Mouse (Mus musculus): Measurements from ENCODE around the gene Epn2.

DNA sequence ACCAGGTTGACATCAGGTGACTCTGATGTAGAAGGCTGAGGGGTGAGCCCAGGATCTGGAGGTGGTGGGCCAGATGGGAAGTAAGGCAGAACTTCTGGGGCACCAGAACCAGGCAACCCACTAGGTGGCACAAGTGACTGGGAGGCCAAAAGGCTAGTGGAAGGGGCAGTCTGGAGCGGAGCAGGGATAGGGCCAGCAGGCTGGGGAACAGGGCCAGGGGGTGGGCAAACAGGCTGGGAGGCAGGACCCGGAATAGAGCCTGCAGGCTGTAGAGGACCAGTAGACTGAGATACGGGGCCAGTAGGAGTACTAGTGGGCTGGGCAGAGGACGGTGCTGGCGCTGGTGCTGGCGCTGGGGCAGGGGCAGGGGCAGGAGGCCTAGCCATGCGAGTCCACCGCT, 89.6 kb downstream of the Epn2 start:
- TF ChIP-seq CTCF (IDR thresholded peaks at IDR 0.05; ENCODE audit: low read depth, low read length), result no peak
- no peak for TF ChIP-seq POLR2A (IDR thresholded peaks at IDR 0.05; ENCODE audit: borderline replicate concordance, low read depth, low read length)

All from bone marrow macrophage, adult 2 months (primary cell).